Mouse (Mus musculus) lung, postnatal 10 days (tissue): ENCODE results near the gene Ebi3.

Source experiments
- DNase-seq: peaks from one replicate; pipeline ENCODE4 v3.0.0; 2021

The Ebi3 gene

GRCm38 (mm10) chr17:55952447-55953027 is at the start of gene Ebi3:
TSS of gene Ebi3 (plus strand) at chr17:55952640.
- no peak for DNase-seq

DNA sequence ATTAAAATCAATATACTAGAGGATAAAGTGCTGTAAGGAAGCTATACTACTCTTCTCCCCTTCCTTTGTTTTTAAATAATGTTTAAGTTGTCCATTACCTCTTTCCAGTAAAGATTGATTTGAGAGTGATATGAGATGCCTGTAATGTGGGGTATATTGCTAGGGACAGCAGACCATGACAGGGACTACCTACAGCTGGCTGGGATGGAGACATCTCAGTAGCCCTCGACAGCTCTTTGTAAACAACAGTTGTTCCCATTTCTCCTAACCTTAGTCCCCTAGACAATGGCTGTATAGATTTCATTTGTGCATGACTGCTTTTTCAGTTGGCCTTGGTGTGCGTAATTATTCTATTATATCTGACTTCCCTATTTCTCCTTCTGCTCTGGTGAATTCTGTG is 49.4 kb upstream of the Ebi3 start:
- DNase-seq: no peak

- no peak for DNase-seq
Measured at GRCm38 (mm10) chr17:55903687-55904086, 48.8 kb upstream of the Ebi3 start.

DNA sequence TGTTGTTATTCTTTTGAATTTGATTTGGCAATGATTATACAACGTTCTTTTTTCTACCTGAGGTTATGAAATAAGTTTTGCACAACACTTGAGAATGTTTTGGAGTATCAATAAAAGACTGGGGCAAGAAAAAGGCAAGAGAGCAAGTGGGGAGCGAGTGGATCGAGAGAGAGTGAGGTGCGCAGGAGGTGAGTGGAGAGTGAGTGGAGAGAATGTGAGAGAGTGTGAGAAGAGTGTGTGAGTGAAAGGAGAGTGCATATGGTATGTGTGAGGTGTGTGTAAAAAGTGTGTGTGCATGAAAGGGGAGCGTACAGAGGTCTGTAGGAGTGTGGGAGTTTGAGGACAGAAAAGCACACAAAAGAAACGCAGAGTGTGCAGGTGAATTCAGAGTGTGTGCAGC is 48.3 kb upstream of the Ebi3 start:
- DNase-seq: no peak

GRCm38 (mm10) chr17:55906669-55907068 is 45.8 kb upstream of the Ebi3 start:
- no peak for DNase-seq

GRCm38 (mm10) chr17:55931553-55932502 is 20.6 kb upstream of the Ebi3 start:
- peak; percentile 73 for DNase-seq

DNA sequence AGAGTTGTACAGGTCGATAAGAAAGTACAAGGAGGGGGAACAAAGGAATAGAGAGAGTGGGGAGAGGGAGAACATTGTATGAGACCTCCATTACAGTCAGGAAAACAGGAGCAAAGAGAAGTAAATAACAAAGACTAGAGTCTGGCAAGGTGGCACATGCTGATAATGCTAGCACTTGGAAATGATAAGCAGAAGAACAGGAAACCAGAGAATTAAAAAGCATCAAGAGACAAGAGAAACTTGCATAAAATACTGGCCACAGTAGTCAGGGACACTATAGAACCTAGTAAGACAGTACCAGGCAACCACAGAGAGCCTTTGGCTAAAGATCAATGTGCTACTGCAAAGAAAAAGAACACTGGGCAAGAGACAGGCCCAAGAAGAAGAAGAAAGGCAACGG is 19.8 kb upstream of the Ebi3 start:
- no peak for DNase-seq

- no peak for DNase-seq
Measured at GRCm38 (mm10) chr17:55933191-55933590, 19.2 kb upstream of the Ebi3 start.

- DNase-seq: peak; percentile 42
Measured at GRCm38 (mm10) chr17:55944387-55944865, 8.0 kb upstream of the Ebi3 start.

DNA sequence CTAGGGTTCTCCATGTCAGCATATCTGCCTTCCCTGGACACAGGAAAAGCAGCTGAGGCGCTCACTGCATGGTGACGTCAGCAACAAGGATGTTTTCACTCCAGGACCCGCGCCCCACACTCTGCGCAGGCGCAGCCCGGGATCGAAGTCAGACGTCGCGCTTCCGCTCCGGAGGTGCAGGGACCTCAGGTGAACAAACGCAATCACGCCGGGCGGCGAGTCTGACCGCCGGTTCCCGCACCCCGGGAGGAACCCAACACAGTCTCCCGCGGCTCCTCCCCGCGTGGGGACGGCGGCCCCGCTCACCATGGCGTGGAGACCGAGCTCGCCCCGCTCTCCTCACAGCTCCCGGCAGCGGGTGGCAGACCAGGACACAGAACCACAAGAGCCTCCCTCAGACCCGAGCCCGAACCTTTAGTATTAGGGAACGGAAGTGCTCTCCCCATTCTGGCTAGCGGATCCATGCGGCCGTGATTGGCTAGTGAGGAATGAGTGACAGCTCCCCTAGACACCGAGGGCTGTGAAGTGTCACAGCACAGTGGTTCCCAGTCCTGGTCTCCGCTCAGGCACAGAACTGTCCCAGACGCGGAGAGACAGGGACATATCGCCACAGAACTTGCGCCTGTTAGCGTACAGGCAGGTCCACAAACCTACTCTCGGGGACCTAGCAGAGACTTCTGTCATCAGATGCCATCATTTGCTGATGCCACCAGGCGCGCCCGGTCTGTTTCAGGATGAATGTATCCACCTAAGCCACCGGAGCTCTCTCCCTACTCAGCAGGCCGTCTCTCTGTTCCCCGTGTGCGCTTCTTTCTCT is 7.4 kb upstream of the Ebi3 start:
- DNase-seq: peak; percentile 96

DNA sequence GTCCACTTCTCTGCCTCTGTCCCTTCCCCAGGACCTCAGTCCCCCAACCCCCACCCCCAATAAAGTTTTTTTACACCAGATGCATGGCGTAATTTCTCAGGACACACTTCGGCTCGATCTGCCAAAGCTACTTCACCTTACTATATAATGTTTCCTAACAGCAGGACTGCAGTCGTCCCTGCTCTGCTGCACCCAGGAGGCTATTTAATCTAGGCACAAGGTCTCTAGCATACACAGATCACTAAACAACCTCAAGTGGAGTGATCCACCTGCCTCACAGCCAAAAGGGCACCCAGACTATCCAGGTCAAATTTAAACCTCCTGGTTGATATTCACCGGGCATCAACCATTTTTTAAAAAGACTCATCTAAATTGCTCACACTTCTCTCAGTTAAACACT is 6.7 kb upstream of the Ebi3 start:
- no peak for DNase-seq

GRCm38 (mm10) chr17:55948647-55949046 is 3.8 kb upstream of the Ebi3 start:
- DNase-seq: no peak

DNA sequence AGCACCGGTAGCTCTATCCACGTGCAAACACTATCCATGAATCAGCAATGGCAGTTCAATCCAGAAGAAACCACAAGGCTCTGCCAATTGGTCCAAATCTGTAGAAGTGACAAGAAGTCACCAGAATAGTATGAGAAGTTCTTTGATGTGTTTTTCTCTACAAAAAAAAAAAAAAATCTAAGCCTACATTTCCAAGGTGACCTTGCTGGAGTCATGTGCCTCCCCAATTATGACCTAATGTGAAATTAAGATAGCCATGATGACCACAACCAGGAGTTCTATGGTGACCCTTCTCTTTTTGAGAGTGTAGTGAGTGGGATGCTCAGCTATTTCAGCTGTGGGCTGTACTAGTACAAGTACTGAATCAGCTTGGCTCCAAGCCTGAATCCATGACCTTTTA is 3.0 kb upstream of the Ebi3 start, which contains the start of gene Zfp119b:
Gene Zfp119b (minus strand): TSS at position 101 of the 400 bp plus-strand sequence.
- no peak for DNase-seq

GRCm38 (mm10) chr17:55950601-55951000 is 1.8 kb upstream of the Ebi3 start:
- no peak for DNase-seq

GRCm38 (mm10) chr17:55952041-55952440 is 399 bp upstream of the Ebi3 start:
- no peak for DNase-seq

DNA sequence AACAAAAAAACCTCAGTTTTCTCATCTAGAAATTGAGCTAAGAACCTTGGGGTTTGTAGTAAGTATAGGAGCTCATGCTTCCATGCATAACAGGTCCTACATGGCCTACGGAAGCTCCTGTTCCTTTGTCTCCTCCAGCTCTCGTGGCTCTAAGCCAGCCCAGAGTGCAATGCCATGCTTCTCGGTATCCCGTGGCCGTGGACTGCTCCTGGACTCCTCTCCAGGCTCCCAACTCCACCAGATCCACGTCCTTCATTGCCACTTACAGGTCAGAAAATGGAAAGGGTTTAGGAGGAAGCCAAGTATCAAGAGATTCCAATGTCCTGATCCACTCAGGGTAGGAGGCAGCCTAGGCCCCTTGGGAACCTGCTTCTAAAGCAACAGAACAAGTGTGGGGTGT is 1.3 kb downstream of the Ebi3 start:
- no peak for DNase-seq

GRCm38 (mm10) chr17:55954229-55954628 is 1.8 kb downstream of the Ebi3 start:
- no peak for DNase-seq

GRCm38 (mm10) chr17:55956129-55956528 is 3.7 kb downstream of the Ebi3 start:
- DNase-seq: peak; percentile 84

- no peak for DNase-seq
Measured at GRCm38 (mm10) chr17:55956591-55956990, 4.2 kb downstream of the Ebi3 start.

DNA sequence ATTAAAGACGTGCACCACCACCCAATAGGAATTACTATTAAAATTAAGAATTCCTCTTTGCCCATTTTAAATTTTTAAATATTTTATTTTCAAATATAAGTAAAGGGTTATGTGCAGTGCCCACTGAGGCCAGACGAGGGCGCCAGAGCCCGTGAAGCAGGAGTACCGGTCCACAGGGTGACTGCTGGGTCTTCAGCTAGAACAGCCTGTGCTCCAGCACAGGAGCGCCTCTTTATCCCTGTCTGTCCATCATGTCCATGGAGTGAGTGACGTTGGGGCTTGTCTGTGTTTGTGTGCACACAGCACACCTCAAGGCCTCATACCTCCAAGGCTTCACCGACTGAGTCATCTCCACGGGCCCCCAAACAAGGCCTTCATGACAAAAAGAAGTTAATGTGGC is 4.7 kb downstream of the Ebi3 start:
- peak; percentile 86 for DNase-seq

DNA sequence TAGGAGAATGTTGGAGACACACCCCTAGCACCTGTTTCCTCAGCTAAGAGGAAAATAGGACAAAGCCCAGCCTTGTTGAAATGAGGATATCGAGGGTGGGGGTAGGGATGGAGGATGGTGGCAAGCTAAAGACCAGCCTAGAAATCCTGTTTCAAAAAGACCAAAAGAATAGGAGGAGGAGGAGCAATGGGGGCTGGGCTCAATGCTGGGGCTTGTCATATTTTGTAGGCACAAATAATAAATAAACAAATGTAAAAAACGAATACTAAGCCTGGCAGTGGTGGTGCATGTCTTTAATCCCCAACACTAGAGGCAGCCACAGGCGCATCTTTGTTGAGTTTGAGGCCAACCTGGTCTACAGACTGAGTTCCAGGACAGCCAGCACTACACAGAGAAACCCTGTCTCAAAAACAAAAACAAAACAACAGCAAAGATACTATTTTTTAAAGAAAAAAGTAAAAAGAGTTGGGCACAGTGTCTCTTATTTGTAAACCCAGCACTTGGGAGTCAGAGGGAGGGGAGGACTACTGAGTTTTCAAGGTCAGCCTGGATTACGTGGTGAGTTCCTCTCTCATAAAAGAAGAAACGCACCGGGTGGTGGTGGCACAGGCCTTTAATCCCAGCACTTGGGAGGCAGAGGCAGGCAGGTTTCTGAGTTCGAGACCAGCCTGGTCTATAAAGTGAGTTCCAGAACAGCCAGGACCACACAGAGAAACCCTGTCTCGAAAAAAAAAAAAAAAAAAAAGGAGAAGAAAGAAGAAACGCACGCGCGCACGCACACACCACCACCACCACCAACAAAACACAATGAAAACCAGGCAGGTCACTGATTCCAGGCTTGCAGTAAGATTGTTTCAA is 5.5 kb downstream of the Ebi3 start:
- no peak for DNase-seq

- no peak for DNase-seq
Measured at GRCm38 (mm10) chr17:55958584-55958886, 6.1 kb downstream of the Ebi3 start.
